Mouse (Mus musculus): ENCODE data around the gene Wdr78. TPM values are rescaled to one million over a fixed set of nuclear protein-coding genes. Genes with fewer than 3 reads are reported as not detected.

The Wdr78 gene
- polyA plus RNA-seq, 1 experiment from 2014 or later = 5.9 TPM

DNA sequence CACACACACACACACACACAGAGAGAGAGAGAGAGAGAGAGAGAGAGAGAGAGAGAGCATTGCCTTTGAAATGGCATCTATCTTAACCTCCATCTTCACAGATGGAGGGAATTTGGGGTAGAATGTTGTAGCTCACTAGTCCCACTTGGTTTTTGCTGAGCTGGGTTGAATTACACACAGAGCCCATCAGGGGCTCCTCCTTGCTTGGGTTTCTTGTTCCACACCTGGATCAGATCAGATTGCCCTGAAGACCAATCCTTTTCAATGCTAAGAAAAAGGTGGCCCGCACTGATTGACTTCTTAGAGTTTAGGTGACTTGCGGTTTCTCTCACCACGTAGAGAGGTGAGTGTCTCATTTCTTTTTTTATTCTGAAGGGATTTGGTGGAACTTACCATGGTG is 122.7 kb downstream of the Wdr78 start:
- ATAC-seq (ENCODE audit: low FRiP score, low read depth) = no peak
- Histone ChIP-seq H3K9me3 (no peaks in the 10 kb centered on the region), H3K36me3 (no peaks in the 10 kb centered on the region), H3K4me2 (replicated peaks) (no peak overlapping the region), H3K27ac (no peak overlapping the region), H3K4me1 (no peaks in the 10 kb centered on the region), H3K27me3 (replicated peaks) (no peaks in the 10 kb centered on the region), H3K9ac (no peak overlapping the region), H3K4me3 (no peak overlapping the region)
- 89% methylated on average over 3 of the region's 3 CpGs for WGBS

DNA sequence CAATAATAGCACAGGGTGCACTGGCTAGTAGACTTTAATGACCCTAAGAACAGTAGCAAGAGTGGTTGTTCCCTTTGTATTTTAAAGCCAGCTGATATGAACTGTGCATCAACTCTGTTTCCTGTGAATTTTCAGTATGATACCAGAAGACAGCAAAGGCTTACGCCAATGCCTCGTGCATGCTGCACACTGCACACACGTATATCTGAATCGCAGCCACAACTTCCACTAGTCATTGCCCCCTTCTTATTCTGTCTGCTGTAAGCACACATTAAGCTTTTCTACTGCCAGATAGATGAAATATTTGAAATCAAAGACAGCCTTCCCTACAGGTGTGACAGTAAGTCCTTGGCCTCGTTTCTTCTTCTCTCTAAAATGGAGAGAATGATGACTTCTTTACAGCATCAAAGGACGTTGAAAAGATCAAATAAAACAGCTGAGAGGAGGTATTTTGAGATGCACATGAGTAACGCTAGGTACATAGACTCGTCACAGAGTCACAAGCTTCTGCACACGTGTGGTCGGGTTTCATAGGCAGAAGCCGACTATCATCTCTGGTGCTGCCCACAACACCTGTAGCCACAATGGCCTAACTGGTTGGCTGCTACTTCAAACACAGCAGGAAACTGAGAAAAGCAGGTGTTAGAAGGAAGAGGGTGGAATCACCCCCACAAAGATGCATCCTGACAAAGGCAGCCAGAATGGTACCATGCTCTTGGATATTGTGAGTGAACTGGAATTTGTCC is 123.6 kb downstream of the Wdr78 start:
- no peaks in the 10 kb centered on the region for H3K9me3 ChIP-seq
- no peaks in the 10 kb centered on the region for H3K4me1 ChIP-seq
- no peak overlapping the region for H3K4me2 ChIP-seq (replicated peaks)
- H3K36me3 ChIP-seq = no peaks in the 10 kb centered on the region
- no peak overlapping the region for H3K9ac ChIP-seq
- no peak overlapping the region for H3K27ac ChIP-seq
- WGBS = 87% methylated on average over 11 of the region's 11 CpGs
- no peaks in the 10 kb centered on the region for H3K27me3 ChIP-seq (replicated peaks)
- ATAC-seq (ENCODE audit: low FRiP score, low read depth) = no peak
- H3K4me3 ChIP-seq = no peak overlapping the region

DNA sequence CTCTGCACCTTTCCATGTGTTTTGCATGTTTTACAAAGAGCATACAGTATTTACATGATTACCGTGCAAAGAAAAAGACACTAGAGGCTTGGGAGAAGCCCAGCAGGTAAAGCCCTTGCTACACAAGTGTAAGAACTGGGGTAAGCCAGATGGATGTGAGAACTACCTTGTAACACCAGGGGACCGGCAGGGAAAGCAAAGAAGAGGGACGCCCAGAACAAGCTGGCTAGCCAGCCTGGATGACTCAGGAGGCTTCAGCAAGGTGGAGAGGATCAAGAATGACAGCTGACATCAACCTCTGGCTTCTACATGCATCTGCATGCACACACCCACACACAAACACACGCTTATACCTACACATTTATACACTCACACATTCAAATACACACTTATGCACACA is 124.3 kb downstream of the Wdr78 start:
- no peaks in the 10 kb centered on the region for H3K27me3 ChIP-seq (replicated peaks)
- H3K27ac ChIP-seq = no peak overlapping the region
- no peak overlapping the region for H3K4me3 ChIP-seq
- no peak overlapping the region for H3K4me2 ChIP-seq (replicated peaks)
- H3K36me3 ChIP-seq = no peaks in the 10 kb centered on the region
- no peaks in the 10 kb centered on the region for H3K9me3 ChIP-seq
- WGBS = 83% methylated on average over 4 of the region's 4 CpGs
- no peak overlapping the region for H3K9ac ChIP-seq
- no peak for ATAC-seq (ENCODE audit: low FRiP score, low read depth)
- no peaks in the 10 kb centered on the region for H3K4me1 ChIP-seq

DNA sequence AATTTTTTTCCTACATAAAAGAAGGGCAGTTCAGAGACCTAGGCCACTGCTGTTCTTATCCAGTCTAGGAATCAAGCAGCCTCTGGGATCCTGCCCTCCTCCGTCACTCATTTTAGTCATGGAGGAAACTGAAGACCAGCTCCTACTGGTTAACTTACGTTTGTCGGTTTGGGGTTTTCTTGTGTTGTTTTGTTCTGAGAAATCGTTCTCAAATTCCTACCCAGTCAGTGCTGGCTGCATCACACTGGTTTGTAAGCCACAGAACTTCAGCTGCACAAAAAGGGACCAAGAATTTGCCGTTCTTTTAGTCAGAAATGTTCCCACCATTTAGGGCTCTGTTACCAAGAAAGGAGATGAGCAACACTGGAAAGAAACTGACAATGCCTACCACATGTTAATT is 125.0 kb downstream of the Wdr78 start:
- WGBS = 82% methylated on average over 5 of the region's 5 CpGs
- Histone ChIP-seq H3K27ac (no peak overlapping the region), H3K9ac (no peak overlapping the region), H3K4me3 (no peak overlapping the region), H3K9me3 (no peaks in the 10 kb centered on the region), H3K36me3 (no peaks in the 10 kb centered on the region), H3K4me2 (replicated peaks) (no peak overlapping the region), H3K4me1 (no peaks in the 10 kb centered on the region), H3K27me3 (replicated peaks) (no peaks in the 10 kb centered on the region)
- ATAC-seq (ENCODE audit: low FRiP score, low read depth) = no peak

DNA sequence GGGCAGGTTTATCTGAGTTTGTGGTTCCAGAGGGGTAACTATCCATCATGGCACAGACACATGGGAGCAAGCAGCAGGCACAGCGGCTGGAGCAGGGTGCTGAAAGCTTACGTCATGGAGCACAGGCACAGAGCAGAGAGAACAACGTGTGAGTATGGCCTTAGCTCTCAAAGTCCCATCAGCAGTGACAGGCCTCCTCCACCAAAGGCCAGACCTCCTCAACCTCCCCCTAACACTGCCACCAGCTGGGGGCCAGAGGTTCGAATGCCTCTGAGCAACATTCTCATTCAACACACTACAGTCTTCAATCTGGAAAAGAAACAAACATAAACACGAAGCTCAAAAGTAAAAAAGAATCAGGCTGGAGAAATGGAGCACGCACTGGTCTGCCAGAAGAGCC is 125.8 kb downstream of the Wdr78 start:
- Histone ChIP-seq H3K36me3 (no peaks in the 10 kb centered on the region), H3K4me2 (replicated peaks) (no peak overlapping the region), H3K9ac (no peak overlapping the region), H3K9me3 (no peaks in the 10 kb centered on the region), H3K27ac (no peak overlapping the region), H3K4me1 (no peaks in the 10 kb centered on the region), H3K27me3 (replicated peaks) (no peaks in the 10 kb centered on the region), H3K4me3 (no peak overlapping the region)
- WGBS = 77% methylated on average over 6 of the region's 6 CpGs
- ATAC-seq (ENCODE audit: low FRiP score, low read depth) = no peak

Other genes with a start within 250 kb of the Wdr78 start
- gene Tctex1d1, start 135.9 kb downstream of the Wdr78 start, polyA plus RNA-seq (2016; fragmentation: Nextera tagmentation; extraction: Ambion mirVana) = 0.70 and 1.2 TPM in 2 replicates
- gene Insl5, start 87.7 kb downstream of the Wdr78 start, polyA plus RNA-seq (2016; fragmentation: Nextera tagmentation; extraction: Ambion mirVana) = 0.29 TPM in 1 of 2 replicates, not detected in the other
- gene Mier1, start 165 bp downstream of the Wdr78 start, polyA plus RNA-seq (2016; fragmentation: Nextera tagmentation; extraction: Ambion mirVana) = 33.6 and 40.3 TPM in 2 replicates
- gene Slc35d1, start 100.6 kb upstream of the Wdr78 start, polyA plus RNA-seq (2016; fragmentation: Nextera tagmentation; extraction: Ambion mirVana) = 10.0 and 10.6 TPM in 2 replicates
- not detected in 2 replicates for gene 4921539E11Rik, start 176.3 kb upstream of the Wdr78 start, polyA plus RNA-seq (2016; fragmentation: Nextera tagmentation; extraction: Ambion mirVana)
- 11.7 and 12.3 TPM in 2 replicates for gene Oma1, start 199.3 kb upstream of the Wdr78 start, polyA plus RNA-seq (2016; fragmentation: Nextera tagmentation; extraction: Ambion mirVana)